Mouse (Mus musculus) bone marrow, adult 2 months (tissue): ENCODE results near the gene Trmt1.

ENCODE experiments used
- CTCF ChIP-seq: fragments of 200-500 bp; IDR thresholded peaks from 2 replicates; pipeline ENCODE4 v1.5.1; 2011; ENCODE audit warnings: low read length, control low read depth; ENCODE audit not compliant: control insufficient read depth, insufficient read depth
- POLR2A ChIP-seq: fragments of 200-500 bp; IDR thresholded peaks from 2 replicates; pipeline ENCODE4 v1.6.1; 2011; ENCODE audit warnings: low read depth, mild to moderate bottlenecking, control low read depth, low read length, borderline replicate concordance; ENCODE audit not compliant: control insufficient read depth

DNA sequence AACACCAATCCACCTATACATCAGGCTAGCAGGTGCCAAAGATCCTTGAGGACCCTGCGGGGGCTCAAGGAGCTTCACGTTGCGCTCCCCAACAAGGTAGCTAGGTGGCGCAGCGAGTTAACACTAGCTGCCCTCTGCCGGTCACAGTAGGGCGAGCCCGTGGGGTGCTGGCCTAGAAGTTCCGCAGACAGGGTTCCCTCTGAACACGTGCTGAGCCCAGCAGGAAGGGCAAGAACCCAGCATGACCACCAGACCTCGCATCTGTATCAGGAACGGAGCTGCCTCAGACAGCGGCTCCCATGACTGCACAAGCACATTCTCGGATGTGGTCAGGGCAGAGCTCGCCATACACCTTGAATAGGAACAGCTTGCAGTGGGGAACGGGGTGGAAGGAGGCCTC is 51.5 kb downstream of the Trmt1 start:
- TF ChIP-seq POLR2A (peak; percentile 50; the same call in 1 of the 2 replicates), CTCF (peak; percentile 99)
